Mouse (Mus musculus): ENCODE measurements around the gene Lrrc3b.

Gene Lrrc3b

GRCm38 (mm10) chr14:15331370-15331769 lies 107.4 kb downstream of the Lrrc3b start:
- no peak for DNase-seq (ENCODE audit: low read depth, low spot score)

- no peak for DNase-seq (ENCODE audit: low read depth, low spot score)
These were observed 108.6 kb downstream of the Lrrc3b start for GRCm38 (mm10) chr14:15330155-15330554.

GRCm38 (mm10) chr14:15325872-15326271 lies 112.9 kb downstream of the Lrrc3b start:
- no peak for DNase-seq (ENCODE audit: low read depth, low spot score)

- peak; percentile 51 for DNase-seq (ENCODE audit: low read depth, low spot score)
These were observed 116.2 kb downstream of the Lrrc3b start for GRCm38 (mm10) chr14:15322441-15323123.

GRCm38 (mm10) chr14:15319399-15319915 lies 119.3 kb downstream of the Lrrc3b start:
- DNase-seq (ENCODE audit: low read depth, low spot score): no peak

GRCm38 (mm10) chr14:15308576-15308975 lies 130.2 kb downstream of the Lrrc3b start:
- DNase-seq (ENCODE audit: low read depth, low spot score): no peak

Data from forelimb bud, embryonic 11.5 days (tissue).